Mouse (Mus musculus) G1E-ER4 (cell line): ENCODE measurements around the gene Tpm4. TPM values are rescaled to one million over a fixed set of nuclear protein-coding genes. Genes with fewer than 3 reads are reported as not detected.

Source experiments
- GATA1 ChIP-seq: IDR thresholded peaks from one replicate; pipeline ENCODE4 v1.8.0; 2012; ENCODE audit warnings: low read length, inconsistent platforms
- polyA plus RNA-seq: library from polyadenylated mRNA; stranded (reverse); fragments of >175 nt; gene quantifications from 2 replicates; pipeline ENCODE4 v1.2.3, GENCODE M21; 2012

The Tpm4 gene
- polyA plus RNA-seq: 0.04 TPM in 1 of 2 replicates, not detected in the other

DNA sequence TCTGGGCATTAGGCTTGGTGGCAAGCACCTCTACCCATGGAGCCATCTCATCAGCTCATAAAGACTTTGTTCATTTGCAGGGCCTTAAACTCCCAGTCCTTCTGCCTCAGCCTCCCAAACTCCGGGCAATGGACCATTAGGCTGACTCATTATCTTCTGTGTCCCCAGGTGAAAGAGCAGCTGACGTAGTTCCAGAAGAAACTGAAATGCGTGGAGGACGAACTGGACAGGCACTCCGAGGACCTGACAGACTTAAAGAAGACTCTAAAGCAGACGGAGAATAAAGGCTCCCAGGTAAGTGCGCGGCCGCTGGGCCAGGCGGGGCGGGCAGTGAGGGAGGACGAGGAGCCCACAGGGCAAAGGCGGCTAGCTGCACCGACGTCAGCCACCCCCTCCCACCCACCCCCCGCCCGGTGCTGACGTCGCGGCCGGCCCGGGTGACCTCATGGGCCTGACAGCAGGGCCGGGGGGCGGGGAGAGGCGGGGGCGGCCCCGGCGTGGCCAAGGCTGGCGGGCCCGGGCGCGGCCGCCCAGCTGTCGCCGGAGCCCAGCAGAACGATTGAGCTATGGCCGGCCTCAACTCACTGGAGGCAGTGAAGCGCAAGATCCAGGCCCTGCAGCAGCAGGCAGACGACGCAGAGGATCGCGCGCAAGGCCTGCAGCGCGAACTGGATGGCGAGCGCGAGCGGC lies at the start of gene Tpm4:
TSS of gene Tpm4 (plus strand) at position 220 of the 690 bp plus-strand sequence.
- no peak for TF ChIP-seq GATA1

GRCm38 (mm10) chr8:72105165-72105564 lies 29.6 kb upstream of the Tpm4 start:
- no peak for TF ChIP-seq GATA1

DNA sequence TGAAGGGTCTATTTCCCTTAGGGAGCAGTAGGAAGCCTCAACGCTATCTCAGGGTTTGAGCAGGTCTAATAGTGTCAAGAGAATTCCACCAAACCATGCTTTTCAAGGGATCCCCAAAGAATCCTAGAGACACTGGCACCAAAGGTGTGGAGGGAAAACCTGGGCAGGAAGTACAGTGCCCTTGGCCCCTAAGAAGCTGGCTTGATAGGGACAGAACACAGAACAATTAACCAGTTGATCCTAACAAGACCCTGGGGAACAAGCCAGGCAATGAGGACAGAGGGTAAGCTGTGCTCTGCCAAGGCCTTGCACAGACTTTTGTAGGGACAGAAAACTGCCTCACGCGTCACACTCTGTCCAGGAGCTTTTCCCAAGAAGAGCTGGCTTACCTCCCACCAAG lies 28.0 kb upstream of the Tpm4 start, which contains the start of gene Olfr374:
TSS of gene Olfr374 (plus strand) at position 301 of the 400 bp plus-strand sequence.
- TF ChIP-seq GATA1: no peak

DNA sequence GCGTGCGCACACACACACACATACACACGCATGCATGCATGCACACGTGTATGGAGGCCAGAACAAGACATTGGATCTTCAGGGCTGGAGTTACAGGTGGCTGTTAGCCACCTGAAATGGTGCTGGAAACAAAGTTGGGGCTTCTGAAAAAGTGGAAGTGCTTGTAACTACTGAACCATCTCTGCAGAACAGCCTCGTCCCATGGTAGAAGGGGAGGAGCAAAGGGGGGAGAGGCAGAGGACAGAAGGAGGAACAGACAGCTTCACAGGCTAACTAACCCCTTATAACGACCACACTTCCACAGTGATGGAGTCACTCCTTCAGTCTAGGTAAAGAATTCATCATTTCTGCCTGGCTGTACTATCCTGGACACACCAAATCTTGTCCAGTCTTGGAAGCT lies 23.9 kb upstream of the Tpm4 start:
- no peak for TF ChIP-seq GATA1

GRCm38 (mm10) chr8:72112486-72112885 lies 22.3 kb upstream of the Tpm4 start:
- TF ChIP-seq GATA1: no peak

DNA sequence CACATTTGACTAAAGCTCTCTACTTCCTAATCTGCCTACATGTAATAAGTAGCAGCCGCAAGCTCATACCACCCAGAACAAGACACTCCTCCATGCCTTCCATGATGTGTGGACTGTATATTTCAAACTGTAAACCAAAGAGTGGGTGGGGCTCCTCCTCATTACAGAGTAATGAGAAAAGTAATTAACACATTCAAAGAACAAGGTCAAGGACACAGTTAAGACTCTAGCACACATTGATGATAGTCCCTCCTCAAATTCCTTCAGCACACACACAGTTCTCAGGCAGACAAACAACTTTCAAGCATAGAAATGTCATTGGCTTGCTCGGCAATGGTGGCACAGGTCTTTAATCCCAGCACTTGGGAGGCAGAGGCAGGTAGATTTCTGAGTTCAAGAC lies 19.6 kb upstream of the Tpm4 start:
- no peak for TF ChIP-seq GATA1

GRCm38 (mm10) chr8:72118616-72119015 lies 16.2 kb upstream of the Tpm4 start:
- TF ChIP-seq GATA1: no peak

GRCm38 (mm10) chr8:72121997-72122396 lies 12.8 kb upstream of the Tpm4 start:
- no peak for TF ChIP-seq GATA1

DNA sequence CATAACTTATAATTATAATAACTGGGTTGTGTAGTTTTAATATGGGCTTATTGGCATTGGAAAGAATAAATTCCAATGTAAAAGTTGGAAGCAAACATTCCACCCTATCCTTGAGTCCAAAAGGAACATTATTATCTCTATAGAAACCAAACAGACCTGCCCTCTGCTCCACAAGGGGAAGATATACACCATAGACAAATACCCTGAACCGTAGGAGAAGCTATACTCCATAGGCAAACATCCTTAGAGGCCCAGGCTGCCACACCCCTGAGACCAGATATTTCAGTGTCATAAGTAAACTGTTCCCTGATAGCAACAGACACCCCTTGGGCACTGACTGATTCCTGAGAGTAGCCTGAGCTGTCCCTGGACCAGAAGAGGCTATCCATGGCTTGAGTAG lies 6.9 kb upstream of the Tpm4 start:
- TF ChIP-seq GATA1: no peak

GRCm38 (mm10) chr8:72131251-72131650 lies 3.5 kb upstream of the Tpm4 start:
- TF ChIP-seq GATA1: no peak

DNA sequence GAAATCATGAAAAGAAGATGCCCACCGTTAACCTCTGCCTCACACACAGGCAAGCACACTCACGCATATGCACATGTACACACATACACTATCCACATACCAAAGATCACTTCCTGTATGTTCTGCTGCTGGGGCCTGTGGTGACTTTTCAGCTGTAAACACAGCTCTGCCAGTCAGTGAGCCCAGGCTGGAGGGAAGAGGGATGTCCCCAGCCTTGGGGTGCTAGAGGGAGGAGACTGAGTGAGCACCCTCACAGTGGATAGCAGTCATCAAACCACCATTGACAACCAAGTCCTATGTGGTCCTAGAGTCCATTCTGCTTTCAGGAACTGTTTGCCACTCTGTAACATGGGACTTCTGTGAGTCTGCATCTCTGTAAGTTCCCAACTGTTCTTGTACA lies 2.9 kb upstream of the Tpm4 start:
- no peak for TF ChIP-seq GATA1

GRCm38 (mm10) chr8:72132417-72132816 lies 2.4 kb upstream of the Tpm4 start:
- no peak for TF ChIP-seq GATA1

DNA sequence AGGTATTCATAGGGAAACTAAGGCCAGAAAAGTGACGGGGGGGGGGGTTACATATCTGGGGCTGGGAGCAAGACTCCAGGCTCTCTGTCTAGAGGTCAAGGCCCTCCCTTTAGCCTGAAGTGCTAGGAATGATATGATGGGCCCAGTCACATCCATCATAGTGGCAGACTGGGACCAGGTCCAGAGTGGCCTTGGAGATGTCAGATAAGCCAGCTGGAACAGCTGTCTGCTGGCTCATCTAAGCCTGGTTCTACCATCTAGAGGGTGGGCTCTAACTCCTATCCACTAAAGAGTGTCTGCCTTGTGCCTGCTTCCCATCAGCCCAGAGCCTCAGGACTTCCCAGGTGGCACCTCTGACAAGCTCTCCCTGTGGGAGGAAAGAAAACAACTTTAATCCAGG lies 1.9 kb upstream of the Tpm4 start:
- no peak for TF ChIP-seq GATA1

DNA sequence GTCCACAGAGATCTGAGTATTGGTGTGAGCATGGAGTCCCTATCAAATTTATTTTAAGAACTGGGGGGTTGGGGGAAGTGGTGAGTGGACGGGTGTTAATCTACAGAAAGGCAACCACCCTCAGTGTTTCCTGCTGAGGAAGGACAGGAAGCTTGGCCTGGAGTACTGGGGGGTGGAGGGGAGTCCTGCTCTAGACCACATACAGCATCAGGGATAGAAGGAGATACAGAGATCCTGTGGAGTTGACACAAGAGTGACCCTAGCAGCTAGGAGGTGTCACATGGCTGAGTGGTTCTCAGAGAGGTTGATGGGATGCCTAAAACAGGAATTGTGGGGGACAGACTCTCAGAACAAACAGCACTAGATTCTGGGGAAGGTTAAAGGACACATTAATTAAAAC lies 1.3 kb upstream of the Tpm4 start:
- TF ChIP-seq GATA1: no peak

DNA sequence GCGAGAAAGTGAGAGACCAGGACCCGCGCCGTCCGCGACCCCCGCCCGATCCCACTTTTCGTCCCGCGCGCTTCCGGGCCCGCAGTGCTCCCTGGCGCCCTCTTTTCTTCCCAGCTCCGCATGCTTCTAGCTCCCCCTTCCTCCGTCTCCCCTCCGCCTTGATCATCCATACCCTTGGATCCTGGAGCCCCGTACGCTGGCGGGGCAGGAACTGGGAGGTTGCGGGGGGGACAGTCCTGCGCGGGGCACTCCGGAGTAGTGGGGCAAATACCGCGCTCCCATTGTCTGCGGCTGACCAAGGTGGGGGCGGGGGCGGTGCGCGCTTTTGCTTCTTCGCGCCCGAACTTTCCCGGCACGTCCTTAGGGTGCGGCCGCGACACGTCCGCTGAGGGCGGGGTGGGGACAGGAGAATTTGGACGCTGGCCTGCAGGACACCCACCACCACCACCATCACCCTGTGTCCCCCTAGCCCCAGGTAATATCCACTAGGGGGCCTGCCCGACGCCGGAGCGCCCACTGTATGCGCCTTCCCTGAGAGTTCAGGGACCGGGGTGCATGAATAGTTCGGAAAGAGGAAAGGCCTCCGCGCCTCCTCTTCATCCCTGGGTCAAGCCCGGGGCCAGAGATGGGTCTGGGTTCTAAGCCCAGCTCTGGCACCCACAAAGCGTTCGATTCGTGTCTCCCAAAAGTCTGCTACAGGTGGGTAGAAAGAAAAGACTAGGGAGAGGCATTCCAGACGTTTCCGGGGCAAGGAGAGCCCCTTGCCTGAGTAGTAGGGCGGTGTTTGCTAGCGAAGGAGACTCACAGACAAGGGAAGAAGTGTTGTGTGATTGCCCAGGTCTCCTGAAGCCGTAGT lies 899 bp downstream of the Tpm4 start:
- TF ChIP-seq GATA1: no peak

DNA sequence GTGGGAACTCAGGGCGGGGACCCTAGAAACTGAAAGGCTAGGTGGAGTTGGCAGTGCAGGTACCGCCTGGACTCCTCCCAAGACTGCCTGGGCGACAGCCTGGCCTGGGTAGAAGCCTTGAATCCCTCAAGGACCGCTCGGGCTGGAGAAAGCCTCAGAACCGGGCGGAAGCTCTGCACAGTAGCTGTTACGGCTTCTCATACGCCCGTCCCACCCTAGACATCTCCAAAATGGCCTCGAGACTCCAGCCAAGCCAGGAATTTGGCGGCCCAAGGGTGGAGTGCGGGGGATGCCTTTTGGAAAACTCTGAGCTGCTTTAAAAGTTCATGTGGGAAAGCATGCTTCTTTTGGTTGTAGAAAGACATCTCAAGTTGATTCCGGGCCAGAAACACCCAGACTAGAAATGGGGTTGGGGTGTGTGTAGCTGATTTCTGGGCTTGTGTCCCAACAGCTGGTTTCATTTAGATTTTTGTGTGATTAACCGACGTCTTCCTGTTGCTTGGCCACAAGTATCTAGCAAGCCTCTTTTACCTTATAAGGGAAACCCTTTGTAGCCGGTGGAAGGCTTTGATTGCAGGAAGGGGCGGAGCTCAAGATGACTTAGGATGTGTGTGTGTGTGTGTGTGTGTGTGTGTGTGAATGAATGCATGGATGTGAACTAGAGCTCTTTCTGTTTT lies 1.7 kb downstream of the Tpm4 start:
- TF ChIP-seq GATA1: no peak
